Mouse (Mus musculus) neural tube, embryonic 11.5 days (tissue): Measurements from ENCODE around the gene Sdk2. TPM values are rescaled to one million over a fixed set of nuclear protein-coding genes. Genes with fewer than 3 reads are reported as not detected.
A peak's percentile ranks its signal among the peaks of the same experiment; 100 is the strongest.

ENCODE experiments used
- ATAC-seq: fragments of 200-750 bp; cut with Nextera tagmentation; 2 replicates; pipeline ENCODE4 v1.8.0; 2017; ENCODE audit warnings: moderate number of reproducible peaks, mild to moderate bottlenecking, moderate TSS enrichment, moderate library complexity; ENCODE audit not compliant: insufficient read depth, low FRiP score, low TSS enrichment
- DNase-seq: peaks from one replicate; pipeline ENCODE4 v3.0.0-alpha.2; 2015; ENCODE audit warnings: low spot score
- H3K27ac ChIP-seq: fragments of 300-500 bp; sonication (generic); 2 replicates; pipeline ENCODE4 v1.5.1; 2014; ENCODE audit warnings: low read depth, mild to moderate bottlenecking, low read length
- H3K27me3 ChIP-seq: fragments of 300-500 bp; sonication (generic); 2 replicates; pipeline ENCODE4 v1.6.1; 2014; ENCODE audit warnings: mild to moderate bottlenecking, low read length, mixed read lengths; ENCODE audit not compliant: control insufficient read depth, insufficient read depth
- H3K36me3 ChIP-seq: fragments of 300-500 bp; sonication (generic); 2 replicates; pipeline ENCODE4 v1.6.1; 2014; ENCODE audit warnings: mild to moderate bottlenecking, low read length, moderate library complexity, mixed read lengths; ENCODE audit not compliant: control insufficient read depth, insufficient read depth
- H3K4me1 ChIP-seq: fragments of 300-500 bp; sonication (generic); 2 replicates; pipeline ENCODE4 v1.6.1; 2014; ENCODE audit warnings: low read length, mixed read lengths; ENCODE audit not compliant: control insufficient read depth, insufficient read depth
- H3K4me2 ChIP-seq: fragments of 300-500 bp; sonication (generic); 2 replicates; pipeline ENCODE4 v1.6.1; 2014; ENCODE audit warnings: low read depth, mild to moderate bottlenecking, moderate library complexity
- H3K4me3 ChIP-seq: fragments of 300-500 bp; sonication (generic); 2 replicates; pipeline ENCODE4 v1.5.1; 2014; ENCODE audit warnings: low read depth, low read length
- H3K9ac ChIP-seq: fragments of 300-500 bp; sonication (generic); 2 replicates; pipeline ENCODE4 v1.6.1; 2014; ENCODE audit warnings: mild to moderate bottlenecking, low read length
- H3K9me3 ChIP-seq: fragments of 300-500 bp; sonication (generic); 2 replicates; pipeline ENCODE4 v1.6.1; 2016; ENCODE audit warnings: low read length; ENCODE audit not compliant: control insufficient read depth
- WGBS: fragments of 180-500 bp; shearing (Covaris S2); extraction: QIAGEN DNeasy Blood & Tissue Kit; methylation state at CpG from one replicate; pipeline ENCODE4 v1.1.7; 2014; 5-methylcytosine and 5-hydroxymethylcytosine counted together
- polyA plus RNA-seq: library from polyadenylated mRNA; unstranded; fragments of >200 nt; fragmentation: Nextera tagmentation; extraction: Ambion mirVana; gene quantifications from 2 replicates; pipeline ENCODE4 v1.2.1, GENCODE M21; 2014

Sdk2 gene
- polyA plus RNA-seq, 1 experiment from 2014 or later, result 4.2 TPM

DNA sequence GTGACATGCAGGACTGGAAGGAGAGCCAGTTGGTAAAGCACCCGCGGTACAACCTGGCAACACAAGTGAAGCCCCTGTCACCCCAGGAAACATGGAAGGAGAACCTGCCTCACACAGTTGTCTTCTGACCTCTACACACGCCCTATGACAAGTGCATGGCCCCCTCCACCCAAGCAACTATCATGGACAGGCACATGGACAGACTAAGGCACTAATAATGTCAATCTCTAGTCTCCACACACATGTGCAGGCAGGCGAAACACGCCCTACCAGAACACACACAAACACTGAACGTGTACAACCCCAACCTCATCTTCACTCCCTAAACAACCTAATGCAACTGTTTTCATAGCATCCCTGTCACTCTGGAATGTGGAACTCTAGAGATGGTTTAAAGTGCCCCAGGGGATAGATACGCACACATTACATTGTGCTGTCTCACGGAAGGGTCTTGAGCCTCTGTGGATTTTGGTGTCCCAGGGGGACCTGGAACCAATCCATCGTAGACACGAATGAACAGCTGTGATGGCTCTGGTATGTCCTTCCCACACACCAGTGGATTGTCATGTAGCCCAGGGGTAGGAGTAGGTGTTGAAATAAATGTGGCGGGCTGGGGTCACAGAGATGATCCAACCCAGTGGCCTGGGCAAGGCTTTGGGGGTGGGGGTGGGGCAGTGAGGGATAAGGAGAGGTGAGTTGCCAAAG, 329.8 kb downstream of the Sdk2 start:
- Histone ChIP-seq H3K27me3 (no peaks in the 10 kb centered on the region), H3K4me2 (no peak overlapping the region), H3K27ac (no peak overlapping the region), H3K4me1 (peaks cover 24% of the 10 kb centered on the region), H3K36me3 (no peaks in the 10 kb centered on the region; the same call in 1 of the 2 replicates), H3K9ac (no peak overlapping the region), H3K9me3 (no peaks in the 10 kb centered on the region), H3K4me3 (no peak overlapping the region)
- ATAC-seq, result no peak
- 81% methylated on average over 11 of the region's 11 CpGs for WGBS
- DNase-seq, result no peak

DNA sequence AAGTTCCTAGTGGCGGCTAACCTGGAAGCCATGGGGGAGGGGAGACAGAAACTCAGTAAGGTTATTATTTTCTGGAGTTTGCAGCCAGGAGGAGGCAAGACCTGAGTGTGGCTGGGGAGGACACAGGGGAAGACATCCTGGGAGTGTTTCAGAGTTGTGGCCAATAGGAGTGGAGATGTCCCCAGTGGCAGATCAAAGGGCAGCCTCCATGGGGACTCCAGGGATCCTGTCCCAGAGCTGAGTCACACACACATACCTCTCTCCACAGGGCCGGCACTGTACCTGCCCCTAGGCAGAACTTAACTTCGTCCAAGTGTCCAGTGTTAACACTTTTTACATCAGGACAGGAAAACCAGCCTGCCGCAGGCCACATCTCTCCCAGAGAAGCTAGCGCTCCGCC, 331.7 kb downstream of the Sdk2 start:
- 80% methylated on average over 6 of the region's 6 CpGs for WGBS

DNA sequence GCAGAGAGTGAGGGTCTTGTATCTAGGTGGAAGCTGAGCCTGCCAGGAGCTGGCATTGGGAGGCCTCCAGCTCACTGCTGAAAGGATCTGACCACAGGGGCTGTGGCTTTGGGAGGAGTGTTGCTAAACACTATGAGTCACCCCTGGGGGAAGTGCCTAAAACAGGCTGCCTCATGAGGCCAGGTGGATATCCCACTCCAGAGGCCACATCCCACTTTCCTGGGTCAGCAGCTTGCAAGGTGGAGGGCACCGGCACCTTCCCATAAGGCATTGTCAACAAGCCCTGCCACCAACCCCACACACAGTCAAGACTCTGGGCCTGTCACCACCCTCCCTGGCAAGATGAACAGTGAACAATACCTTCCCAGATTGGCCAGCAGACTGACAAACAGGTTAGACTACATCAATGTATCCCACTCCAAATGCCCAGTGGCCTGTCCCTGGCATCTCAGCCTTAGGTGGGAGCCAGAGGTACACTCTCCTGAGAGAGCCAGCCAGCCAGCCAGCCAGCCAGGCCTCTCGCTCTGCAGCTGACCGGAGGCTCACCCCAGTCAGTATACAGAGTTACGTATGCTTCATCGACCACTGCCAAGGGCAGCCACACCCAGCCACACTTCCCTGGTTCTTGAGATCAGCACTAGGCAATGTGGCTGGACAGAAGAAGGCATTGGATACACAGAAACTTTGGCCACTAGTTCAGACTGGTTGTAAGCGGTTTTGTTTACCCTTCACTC, 333.0 kb downstream of the Sdk2 start:
- no peak overlapping the region for H3K9ac ChIP-seq
- WGBS, result 49% methylated on average over 6 of the region's 6 CpGs
- H3K27ac ChIP-seq, result no peak overlapping the region
- no peak overlapping the region for H3K4me3 ChIP-seq
- no peak overlapping the region for H3K4me2 ChIP-seq
- H3K4me1 ChIP-seq, result peaks cover 23% of the 10 kb centered on the region
- no peaks in the 10 kb centered on the region for H3K9me3 ChIP-seq
- DNase-seq, result peak; percentile 34
- no peaks in the 10 kb centered on the region for H3K27me3 ChIP-seq
- peaks cover 3% of the 10 kb centered on the region; the same call in 1 of the 2 replicates for H3K36me3 ChIP-seq
- ATAC-seq, result no peak

More for the DNA sequence above, 331.7 kb downstream of the Sdk2 start:
- H3K4me2 ChIP-seq, result no peak overlapping the region
- H3K36me3 ChIP-seq, result no peaks in the 10 kb centered on the region
- H3K4me1 ChIP-seq, result peaks cover 24% of the 10 kb centered on the region
- ATAC-seq (no peak), DNase-seq (no peak)
- no peak overlapping the region for H3K27ac ChIP-seq
- no peak overlapping the region for H3K9ac ChIP-seq
- no peaks in the 10 kb centered on the region for H3K27me3 ChIP-seq
- H3K4me3 ChIP-seq, result no peak overlapping the region
- H3K9me3 ChIP-seq, result no peaks in the 10 kb centered on the region

DNA sequence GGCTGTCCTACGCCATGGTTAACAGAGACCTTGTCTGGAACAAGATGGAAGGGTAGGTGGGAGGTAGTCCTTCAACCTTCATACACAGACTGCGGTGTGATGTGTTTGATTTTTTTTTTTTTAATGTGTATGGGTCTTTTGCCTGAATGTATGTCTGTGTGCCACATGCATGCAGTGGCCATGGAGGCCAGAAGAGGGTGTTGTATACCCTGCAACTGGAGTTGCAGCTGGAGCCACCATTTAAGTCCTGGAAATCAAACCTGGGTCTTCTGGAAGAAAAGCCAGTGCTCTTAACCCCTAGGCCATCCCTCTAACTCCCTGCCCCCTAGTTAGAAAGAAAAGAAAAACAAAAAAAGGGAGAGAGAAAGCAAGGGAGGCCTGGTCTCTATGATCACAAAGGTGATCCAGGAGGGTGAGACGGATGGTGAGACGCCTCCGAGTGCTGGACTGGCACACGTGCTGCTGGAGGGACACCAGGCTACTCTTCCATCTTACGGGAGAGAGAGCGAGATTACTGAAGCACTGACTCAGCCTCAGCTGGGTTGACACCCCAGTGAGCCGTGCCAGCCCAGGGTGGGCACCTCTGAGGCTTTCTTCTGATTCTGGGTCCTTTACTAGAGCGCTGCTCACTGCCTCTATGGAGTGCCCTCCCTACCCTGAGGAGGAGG, 334.8 kb downstream of the Sdk2 start:
- H3K4me2 ChIP-seq, result no peak overlapping the region
- WGBS, result 91% methylated on average over 10 of the region's 10 CpGs
- no peaks in the 10 kb centered on the region for H3K9me3 ChIP-seq
- H3K27ac ChIP-seq, result no peak overlapping the region
- no peak overlapping the region for H3K4me3 ChIP-seq
- peaks cover 18% of the 10 kb centered on the region for H3K36me3 ChIP-seq
- no peak overlapping the region for H3K9ac ChIP-seq
- H3K4me1 ChIP-seq, result peaks cover 33% of the 10 kb centered on the region
- no peak for ATAC-seq
- H3K27me3 ChIP-seq, result no peaks in the 10 kb centered on the region
- DNase-seq, result no peak

DNA sequence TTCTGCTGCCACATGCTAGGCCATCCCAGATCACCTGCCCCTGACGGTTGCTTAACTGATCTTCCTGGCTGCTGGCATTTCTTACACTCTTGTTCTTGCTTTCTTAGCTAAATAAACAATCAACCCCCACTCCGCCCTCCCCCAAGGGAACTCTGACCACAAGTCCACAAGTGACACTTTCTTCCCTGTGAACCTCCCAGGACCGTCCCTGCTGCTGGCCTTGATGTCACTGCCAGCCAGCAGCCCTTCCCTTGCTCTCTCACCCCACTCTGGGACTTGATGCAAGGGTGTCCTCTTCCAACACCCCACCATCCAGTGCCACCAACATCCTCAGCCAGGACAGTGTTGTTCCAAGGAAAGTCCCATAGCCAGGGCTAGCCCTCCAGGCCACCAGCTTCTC, 336.0 kb downstream of the Sdk2 start:
- Histone ChIP-seq H3K4me2 (no peak overlapping the region), H3K27me3 (no peaks in the 10 kb centered on the region), H3K9ac (no peak overlapping the region), H3K27ac (no peak overlapping the region), H3K4me3 (no peak overlapping the region), H3K36me3 (peaks cover 24% of the 10 kb centered on the region), H3K4me1 (peaks cover 33% of the 10 kb centered on the region), H3K9me3 (no peaks in the 10 kb centered on the region)
- no peak for ATAC-seq
- 71% methylated on average over 3 of the region's 3 CpGs for WGBS
- no peak for DNase-seq

DNA sequence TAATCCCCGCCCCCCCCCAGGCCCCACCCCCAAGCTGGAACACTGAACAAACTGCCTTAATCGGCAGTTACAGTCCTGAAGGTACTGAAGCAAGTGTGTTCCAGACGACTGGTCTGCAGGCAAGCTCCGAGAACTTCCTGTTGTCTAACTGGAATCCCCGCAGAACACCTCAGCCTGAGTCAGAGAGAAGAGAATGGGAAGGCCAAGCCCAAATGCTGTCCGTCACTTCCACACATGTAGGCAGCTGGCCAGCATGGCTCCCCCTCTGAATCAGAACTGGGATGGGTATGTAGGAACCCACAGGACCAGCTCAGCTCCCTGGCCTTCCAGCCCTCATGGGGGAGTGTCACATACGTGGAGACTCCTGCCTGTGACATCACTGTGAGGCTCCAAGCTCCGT, 336.9 kb downstream of the Sdk2 start:
- H3K27ac ChIP-seq, result no peak overlapping the region
- ATAC-seq (no peak), DNase-seq (no peak)
- no peak overlapping the region for H3K9ac ChIP-seq
- no peaks in the 10 kb centered on the region for H3K9me3 ChIP-seq
- H3K36me3 ChIP-seq, result peaks cover 28% of the 10 kb centered on the region
- peaks cover 32% of the 10 kb centered on the region for H3K4me1 ChIP-seq
- H3K4me3 ChIP-seq, result no peak overlapping the region
- WGBS, result 62% methylated on average over 8 of the region's 8 CpGs
- no peaks in the 10 kb centered on the region for H3K27me3 ChIP-seq
- H3K4me2 ChIP-seq, result no peak overlapping the region

DNA sequence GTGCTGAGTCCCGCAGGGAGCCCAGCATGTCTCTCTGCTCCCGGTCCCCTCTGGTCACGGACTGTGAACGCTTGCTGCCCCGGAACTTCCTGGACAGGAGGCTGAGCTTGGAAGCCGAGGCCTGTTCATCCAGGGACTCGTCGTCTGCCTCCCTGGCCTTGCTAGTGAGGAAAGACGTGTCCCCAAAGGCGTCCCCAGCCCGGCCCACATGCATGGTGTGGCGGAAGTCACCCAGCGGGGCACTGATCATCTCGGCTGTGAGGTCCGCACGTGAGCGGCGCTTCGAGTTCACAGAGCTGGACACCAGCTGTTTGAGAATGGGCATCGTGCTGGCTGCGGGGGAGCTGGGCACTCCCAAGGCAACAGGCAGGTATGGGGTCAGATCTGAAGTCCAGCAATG, 337.6 kb downstream of the Sdk2 start:
- H3K27ac ChIP-seq, result no peak overlapping the region
- no peaks in the 10 kb centered on the region for H3K9me3 ChIP-seq
- DNase-seq, result no peak
- H3K4me3 ChIP-seq, result no peak overlapping the region
- no peaks in the 10 kb centered on the region for H3K27me3 ChIP-seq
- WGBS, result 73% methylated on average over 21 of the region's 21 CpGs
- no peak overlapping the region for H3K4me2 ChIP-seq
- no peak for ATAC-seq
- no peak overlapping the region for H3K9ac ChIP-seq
- peaks cover 25% of the 10 kb centered on the region for H3K4me1 ChIP-seq
- peaks cover 28% of the 10 kb centered on the region for H3K36me3 ChIP-seq

DNA sequence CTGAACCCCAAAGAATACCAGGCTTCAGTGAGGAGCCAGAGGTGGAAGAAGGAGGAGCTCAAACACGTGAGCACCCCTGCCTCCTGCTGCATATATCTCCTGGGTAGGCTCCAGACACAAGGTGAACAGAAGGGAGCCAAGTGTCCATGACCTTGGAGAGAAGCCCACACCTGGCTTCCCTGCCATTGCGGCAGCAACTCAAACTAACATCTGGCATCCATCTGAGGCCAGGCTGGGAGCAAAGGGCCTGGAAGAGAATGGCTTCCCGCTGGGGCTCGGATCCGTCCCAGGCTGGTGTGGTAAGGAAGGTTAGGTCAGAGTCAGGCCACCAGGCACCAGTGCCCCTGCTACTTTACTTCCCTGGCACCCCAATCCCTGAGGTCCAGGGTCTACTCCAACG, 338.9 kb downstream of the Sdk2 start:
- Histone ChIP-seq H3K36me3 (peaks cover 28% of the 10 kb centered on the region), H3K4me1 (peaks cover 17% of the 10 kb centered on the region), H3K4me2 (no peak overlapping the region), H3K9ac (no peak overlapping the region), H3K27me3 (no peaks in the 10 kb centered on the region), H3K9me3 (no peaks in the 10 kb centered on the region), H3K27ac (no peak overlapping the region), H3K4me3 (no peak overlapping the region)
- ATAC-seq, result no peak
- WGBS, result 53% methylated on average over 6 of the region's 6 CpGs
- no peak for DNase-seq
